Mouse (Mus musculus) hindbrain, embryonic 12.5 days (tissue): ENCODE measurements around the gene Spata32. TPM values are rescaled to one million over a fixed set of nuclear protein-coding genes. Genes with fewer than 3 reads are reported as not detected.

ENCODE experiments used
- ATAC-seq: fragments of 200-750 bp; cut with Nextera tagmentation; 2 replicates; pipeline ENCODE4 v1.8.0; 2017; ENCODE audit warnings: moderate TSS enrichment; ENCODE audit not compliant: low FRiP score
- H3K27ac ChIP-seq: fragments of 300-500 bp; sonication (generic); 2 replicates; pipeline ENCODE4 v1.5.1; 2016; ENCODE audit warnings: mild to moderate bottlenecking
- H3K27me3 ChIP-seq: fragments of 300-500 bp; sonication (generic); 2 replicates; pipeline ENCODE4 v1.6.1; 2016; ENCODE audit warnings: mild to moderate bottlenecking
- H3K36me3 ChIP-seq: fragments of 300-500 bp; sonication (generic); 2 replicates; pipeline ENCODE4 v1.6.1; 2016; ENCODE audit warnings: mild to moderate bottlenecking
- H3K4me1 ChIP-seq: fragments of 300-500 bp; sonication (generic); 2 replicates; pipeline ENCODE4 v1.6.1; 2016
- H3K4me2 ChIP-seq: fragments of 300-500 bp; sonication (generic); replicated peaks from 2 replicates; pipeline ENCODE4 v1.6.1; 2016; ENCODE audit warnings: mild to moderate bottlenecking
- H3K4me3 ChIP-seq: fragments of 300-500 bp; sonication (generic); 2 replicates; pipeline ENCODE4 v1.5.1; 2016; ENCODE audit warnings: mild to moderate bottlenecking
- H3K9ac ChIP-seq: fragments of 300-500 bp; sonication (generic); 2 replicates; pipeline ENCODE4 v1.6.1; 2016; ENCODE audit warnings: mild to moderate bottlenecking, moderate library complexity
- H3K9me3 ChIP-seq: fragments of 300-500 bp; sonication (generic); replicated peaks from 2 replicates; pipeline ENCODE4 v1.6.1; 2016; ENCODE audit warnings: mild to moderate bottlenecking
- WGBS: fragments of 180-500 bp; shearing (Covaris S2); methylation state at CpG from one replicate; pipeline ENCODE4 v1.1.7; 2016; 5-methylcytosine and 5-hydroxymethylcytosine counted together
- polyA plus RNA-seq: library from polyadenylated mRNA; unstranded; fragments of >200 nt; fragmentation: Nextera tagmentation; extraction: Ambion mirVana; gene quantifications from 2 replicates; pipeline ENCODE4 v1.2.1, GENCODE M21; 2016

Spata32 gene
- polyA plus RNA-seq, 1 experiment from 2014 or later, result not detected

DNA sequence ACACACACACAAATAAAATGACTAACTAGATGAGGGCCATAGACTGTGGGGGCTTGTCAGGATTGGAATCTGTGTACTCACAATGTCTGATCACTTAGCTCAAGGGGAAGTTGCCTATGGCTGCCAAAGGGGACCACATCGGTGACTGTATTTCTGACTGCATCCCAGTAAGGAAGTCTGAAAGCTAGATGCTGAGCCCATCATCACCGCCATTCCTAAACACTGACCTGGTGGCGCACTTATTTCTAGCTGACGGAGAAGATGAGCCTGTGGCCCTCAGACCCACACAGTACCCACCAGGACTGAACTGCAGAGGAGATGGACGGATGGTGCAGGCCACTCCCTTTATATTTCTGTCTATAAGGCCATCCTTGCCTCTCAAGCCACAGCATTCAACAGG is 41.8 kb upstream of the Spata32 start:
- H3K4me1 ChIP-seq, result peaks cover 27% of the 10 kb centered on the region
- 92% methylated on average over 5 of the region's 5 CpGs for WGBS
- ATAC-seq, result no peak
- no peaks in the 10 kb centered on the region for H3K36me3 ChIP-seq
- H3K27me3 ChIP-seq, result no peaks in the 10 kb centered on the region
- H3K4me2 ChIP-seq, result no peak overlapping the region
- H3K9ac ChIP-seq, result no peak overlapping the region
- no peaks in the 10 kb centered on the region for H3K9me3 ChIP-seq
- H3K4me3 ChIP-seq, result no peak overlapping the region
- H3K27ac ChIP-seq, result no peak overlapping the region

DNA sequence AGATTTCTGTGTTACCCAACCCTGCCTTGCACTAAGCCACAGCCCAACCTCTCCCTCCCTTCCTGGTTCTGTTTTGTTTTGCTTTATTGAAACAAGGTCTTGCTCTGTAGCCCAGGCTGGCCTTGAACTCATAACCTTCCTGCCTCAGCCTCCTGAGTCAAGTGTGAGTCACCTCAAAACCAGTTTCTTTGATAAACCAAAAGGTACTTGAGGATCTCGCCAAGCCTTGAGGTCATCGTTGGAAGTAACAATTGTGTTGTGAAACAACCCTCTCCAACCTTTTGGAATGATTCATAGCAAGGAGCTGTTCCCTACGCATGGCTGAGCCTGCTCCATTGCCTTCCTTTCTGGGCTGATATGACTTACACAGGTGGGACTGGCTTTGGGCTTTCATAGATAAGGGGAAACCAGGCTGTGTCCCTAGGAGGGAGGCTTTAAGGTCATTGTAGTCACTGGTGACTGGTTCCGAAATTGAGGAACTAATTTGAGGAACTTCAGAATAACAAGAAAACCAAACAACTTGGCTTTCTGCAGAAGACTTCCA is 39.8 kb upstream of the Spata32 start:
- Histone ChIP-seq H3K4me1 (peaks cover 9% of the 10 kb centered on the region), H3K9ac (no peak overlapping the region), H3K27ac (no peak overlapping the region), H3K4me3 (no peak overlapping the region), H3K36me3 (no peaks in the 10 kb centered on the region), H3K4me2 (no peak overlapping the region), H3K9me3 (no peaks in the 10 kb centered on the region), H3K27me3 (no peaks in the 10 kb centered on the region)
- WGBS, result 93% methylated on average over 4 of the region's 4 CpGs
- no peak for ATAC-seq

DNA sequence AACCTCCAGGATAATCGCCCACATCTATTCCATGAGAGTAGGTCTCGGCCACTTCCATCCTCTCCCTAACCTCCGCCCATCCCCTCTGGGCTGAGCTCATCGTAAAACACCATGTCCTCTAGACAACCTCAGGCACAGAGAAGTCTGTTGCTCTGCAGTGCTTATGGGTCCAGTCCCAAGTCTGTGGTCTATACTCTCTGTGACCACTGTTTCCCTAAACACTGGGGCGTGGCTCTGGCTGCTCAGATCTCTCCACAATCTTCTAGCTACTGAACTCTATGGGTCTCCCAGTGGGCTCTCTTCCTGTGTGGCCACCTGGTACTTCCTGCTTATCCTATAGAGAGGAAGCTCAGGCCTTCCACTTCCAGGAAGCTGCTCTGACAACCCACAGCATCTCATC is 35.4 kb upstream of the Spata32 start:
- no peak overlapping the region for H3K4me2 ChIP-seq
- no peaks in the 10 kb centered on the region for H3K27me3 ChIP-seq
- no peaks in the 10 kb centered on the region for H3K36me3 ChIP-seq
- no peak overlapping the region for H3K4me3 ChIP-seq
- H3K4me1 ChIP-seq, result peaks cover 7% of the 10 kb centered on the region; the same call in 1 of the 2 replicates
- H3K9ac ChIP-seq, result no peak overlapping the region
- no peak for ATAC-seq
- H3K27ac ChIP-seq, result no peak overlapping the region
- WGBS, result 92% methylated on average over 5 of the region's 5 CpGs
- no peaks in the 10 kb centered on the region for H3K9me3 ChIP-seq

DNA sequence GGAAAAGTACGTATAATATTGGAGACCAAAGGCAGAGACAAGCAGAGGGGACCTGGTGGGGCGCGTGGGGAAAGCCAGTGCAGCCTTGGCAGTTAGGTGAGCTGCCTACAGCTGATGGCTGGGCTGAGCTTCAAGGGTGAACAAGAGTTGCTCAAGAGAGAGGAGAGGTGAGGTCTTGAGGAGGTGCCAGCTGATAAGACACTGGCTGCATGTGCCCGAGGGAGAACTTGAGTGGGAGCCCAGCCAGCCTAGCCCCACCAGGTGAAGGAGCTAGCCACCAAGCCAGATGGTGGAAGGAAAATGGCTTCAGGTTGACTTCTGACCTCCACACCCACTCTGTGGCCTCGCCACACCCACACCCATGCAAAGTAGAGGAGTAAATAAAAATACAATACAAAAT is 34.1 kb upstream of the Spata32 start:
- H3K9me3 ChIP-seq, result no peaks in the 10 kb centered on the region
- H3K27ac ChIP-seq, result no peak overlapping the region
- H3K27me3 ChIP-seq, result no peaks in the 10 kb centered on the region
- H3K4me2 ChIP-seq, result no peak overlapping the region
- H3K4me3 ChIP-seq, result no peak overlapping the region
- no peaks in the 10 kb centered on the region for H3K36me3 ChIP-seq
- 93% methylated on average over 5 of the region's 5 CpGs for WGBS
- no peak for ATAC-seq
- peaks cover 15% of the 10 kb centered on the region for H3K4me1 ChIP-seq
- H3K9ac ChIP-seq, result no peak overlapping the region

DNA sequence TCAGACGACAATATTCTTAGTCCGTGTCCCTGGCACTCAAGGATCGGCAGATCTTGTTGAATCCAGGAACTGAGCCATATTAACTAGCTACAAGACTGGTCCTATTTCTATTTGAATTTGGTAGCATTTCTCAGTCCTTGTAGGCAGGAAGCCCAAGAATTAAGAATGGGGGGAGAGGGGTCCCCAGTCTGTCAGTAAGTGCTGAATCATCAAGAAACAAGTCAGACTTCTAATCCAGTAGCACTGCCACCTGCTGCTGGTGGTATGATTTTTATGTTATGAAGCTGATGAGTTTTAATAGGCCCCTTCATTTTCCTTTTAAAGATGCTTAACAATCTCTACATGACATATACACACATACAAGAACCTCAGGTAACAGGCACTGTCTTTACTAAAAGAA is 32.1 kb upstream of the Spata32 start:
- Histone ChIP-seq H3K4me2 (no peak overlapping the region), H3K9me3 (no peaks in the 10 kb centered on the region), H3K9ac (no peak overlapping the region), H3K4me1 (peaks cover 29% of the 10 kb centered on the region), H3K36me3 (no peaks in the 10 kb centered on the region), H3K27me3 (no peaks in the 10 kb centered on the region), H3K27ac (no peak overlapping the region), H3K4me3 (no peak overlapping the region)
- WGBS, result 97% methylated on average over 3 of the region's 3 CpGs
- ATAC-seq, result no peak

DNA sequence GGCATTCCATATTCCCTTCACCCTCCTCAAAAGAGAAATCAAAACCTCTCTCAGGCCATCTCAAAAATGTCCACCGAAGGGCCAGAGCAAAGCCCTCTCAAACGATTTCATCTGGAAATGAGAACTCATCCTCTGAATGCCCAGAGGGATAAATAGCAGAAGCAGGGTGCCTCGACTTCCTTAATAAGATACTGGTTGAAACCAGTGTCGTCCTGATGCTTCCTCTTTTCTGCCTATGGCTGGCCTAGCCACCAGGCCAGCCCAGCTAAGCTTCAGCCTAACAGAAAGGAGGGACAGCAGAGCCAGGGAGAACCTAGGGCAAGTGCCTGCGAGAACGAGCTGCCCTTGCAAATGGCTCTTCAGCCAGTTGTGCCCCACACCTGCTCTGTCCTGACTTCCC is 31.3 kb upstream of the Spata32 start:
- Histone ChIP-seq H3K4me2 (no peak overlapping the region), H3K9me3 (no peaks in the 10 kb centered on the region), H3K4me1 (peaks cover 34% of the 10 kb centered on the region), H3K9ac (no peak overlapping the region), H3K27me3 (no peaks in the 10 kb centered on the region), H3K27ac (no peak overlapping the region), H3K36me3 (no peaks in the 10 kb centered on the region), H3K4me3 (no peak overlapping the region)
- 74% methylated on average over 6 of the region's 6 CpGs for WGBS
- no peak for ATAC-seq

DNA sequence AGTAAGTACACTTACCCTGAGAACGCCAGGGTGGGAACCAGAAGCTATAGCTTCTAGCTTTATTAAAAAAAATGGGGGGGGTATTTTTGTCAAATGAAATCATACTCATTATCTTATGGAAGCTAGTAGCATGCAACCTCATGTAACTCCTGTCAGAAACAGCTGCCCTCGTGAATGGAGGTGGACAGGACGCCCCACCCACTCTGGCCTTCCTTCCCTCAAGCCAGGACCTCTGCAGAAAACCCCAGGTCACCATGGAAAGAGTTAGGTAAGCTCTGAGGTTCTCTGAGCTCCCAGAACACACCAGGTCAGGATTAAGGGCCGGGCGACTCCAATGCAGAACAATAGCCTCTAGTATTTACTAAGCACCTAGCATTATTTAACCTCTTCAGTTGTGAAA is 30.6 kb upstream of the Spata32 start:
- WGBS, result 67% methylated on average over 5 of the region's 5 CpGs
- Histone ChIP-seq H3K4me2 (no peak overlapping the region), H3K4me1 (peaks cover 35% of the 10 kb centered on the region), H3K36me3 (no peaks in the 10 kb centered on the region), H3K4me3 (no peak overlapping the region), H3K9ac (no peak overlapping the region), H3K27me3 (no peaks in the 10 kb centered on the region), H3K9me3 (no peaks in the 10 kb centered on the region), H3K27ac (no peak overlapping the region)
- no peak for ATAC-seq

DNA sequence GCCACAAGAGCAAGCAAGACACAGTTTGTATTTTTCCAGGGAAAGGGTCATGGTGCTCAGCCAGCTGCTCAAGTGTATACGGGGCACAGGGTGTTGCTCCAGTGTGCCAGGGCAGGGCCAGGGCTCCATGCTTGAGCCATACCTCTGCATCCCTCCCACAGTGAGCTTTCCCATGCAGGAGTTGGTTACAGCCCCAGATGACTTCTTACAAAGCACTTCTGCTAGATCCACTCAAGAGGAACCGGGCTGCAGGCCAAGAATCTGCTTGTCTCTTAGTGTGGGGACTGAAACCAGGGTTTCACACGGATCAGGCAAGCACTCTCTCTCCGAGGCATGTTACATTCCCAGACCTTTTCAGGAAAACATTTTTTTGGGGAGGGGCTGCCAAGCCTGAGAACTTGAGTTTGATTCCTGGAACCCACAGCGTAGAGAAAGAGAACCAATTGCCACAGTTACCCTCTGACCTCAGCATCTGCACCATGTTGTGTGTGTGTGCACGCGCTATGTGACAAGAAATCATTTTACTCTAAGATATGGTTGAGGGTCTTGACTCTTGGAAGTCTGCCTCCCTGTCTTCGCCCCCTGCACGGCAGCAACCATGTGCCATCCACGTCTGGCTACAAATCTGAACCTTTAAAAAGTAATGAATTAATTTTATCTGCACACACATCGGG is 29.4 kb upstream of the Spata32 start:
- Histone ChIP-seq H3K4me3 (no peak overlapping the region), H3K9ac (no peak overlapping the region), H3K4me2 (no peak overlapping the region), H3K27me3 (no peaks in the 10 kb centered on the region), H3K4me1 (peaks cover 35% of the 10 kb centered on the region), H3K36me3 (no peaks in the 10 kb centered on the region), H3K27ac (peak overlapping the region; percentile 44), H3K9me3 (no peaks in the 10 kb centered on the region)
- ATAC-seq, result peak; percentile 35; the same call in 1 of the 2 replicates
- WGBS, result 78% methylated on average over 11 of the region's 11 CpGs

DNA sequence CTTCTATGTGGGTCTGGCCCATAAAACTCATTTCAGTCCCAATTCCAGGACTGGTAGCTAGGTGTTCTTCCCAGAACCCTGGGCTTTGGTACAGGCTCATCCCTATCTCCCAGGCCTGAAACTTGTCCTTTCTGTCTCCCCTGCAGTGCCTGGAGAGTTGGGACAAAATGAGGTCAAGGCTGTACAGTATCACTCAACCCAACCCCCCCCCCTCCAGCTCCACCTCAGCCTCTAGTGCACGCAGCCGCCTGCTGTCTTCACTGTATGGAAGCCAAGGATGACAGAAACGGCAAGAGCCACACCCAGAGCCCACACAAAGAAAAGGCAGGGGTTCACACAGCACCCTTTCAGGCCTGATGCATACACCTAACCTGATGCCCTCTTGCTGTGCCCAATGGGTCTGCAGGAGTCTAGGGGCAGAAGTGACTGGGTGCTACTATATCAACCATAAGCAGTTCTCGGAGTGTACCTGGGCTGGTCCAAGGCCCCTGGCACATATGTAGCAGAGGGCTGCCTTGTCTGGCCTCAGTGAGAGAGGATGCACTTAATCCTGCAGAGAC is 28.6 kb upstream of the Spata32 start:
- Histone ChIP-seq H3K36me3 (no peaks in the 10 kb centered on the region), H3K9ac (no peak overlapping the region), H3K9me3 (no peaks in the 10 kb centered on the region), H3K4me2 (no peak overlapping the region), H3K27me3 (no peaks in the 10 kb centered on the region), H3K27ac (no peak overlapping the region), H3K4me1 (peaks cover 35% of the 10 kb centered on the region), H3K4me3 (no peak overlapping the region)
- no peak for ATAC-seq
- WGBS, result 79% methylated on average over 4 of the region's 4 CpGs

DNA sequence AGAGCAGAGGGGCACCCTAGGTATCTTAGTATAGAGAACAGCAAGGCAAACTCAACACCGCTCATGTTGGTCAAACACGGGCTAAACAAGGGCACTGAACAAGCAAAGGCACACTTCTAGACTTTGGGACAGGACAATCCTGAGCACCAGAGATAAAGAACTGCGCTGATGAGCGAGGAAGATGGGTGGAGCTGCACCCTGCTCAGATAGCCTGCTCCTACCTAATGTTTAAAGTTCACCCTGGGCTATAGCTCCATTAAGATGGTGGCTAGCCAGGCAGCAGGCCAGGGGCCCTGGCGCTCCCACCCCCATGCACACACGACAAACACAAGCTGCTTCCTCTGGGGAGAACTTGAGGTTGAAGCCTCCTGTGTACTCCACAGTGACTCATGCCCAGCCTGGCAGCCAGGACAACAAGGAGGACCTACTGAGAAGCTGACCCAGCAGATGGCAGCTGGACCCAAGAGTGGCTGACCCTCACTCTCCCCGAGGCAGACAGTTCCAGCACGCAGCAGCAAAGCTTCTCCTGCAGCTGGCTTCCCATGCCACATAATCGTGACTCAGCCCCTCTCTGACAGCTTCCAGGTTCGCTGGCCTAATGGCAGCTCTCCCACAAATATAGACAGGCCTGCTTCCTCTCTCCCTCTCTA is 28.0 kb upstream of the Spata32 start:
- Histone ChIP-seq H3K27me3 (no peaks in the 10 kb centered on the region), H3K4me3 (no peak overlapping the region), H3K9me3 (no peaks in the 10 kb centered on the region), H3K4me1 (peaks cover 35% of the 10 kb centered on the region), H3K4me2 (no peak overlapping the region), H3K9ac (no peak overlapping the region), H3K27ac (no peak overlapping the region), H3K36me3 (no peaks in the 10 kb centered on the region)
- WGBS, result 80% methylated on average over 10 of the region's 10 CpGs
- no peak for ATAC-seq

DNA sequence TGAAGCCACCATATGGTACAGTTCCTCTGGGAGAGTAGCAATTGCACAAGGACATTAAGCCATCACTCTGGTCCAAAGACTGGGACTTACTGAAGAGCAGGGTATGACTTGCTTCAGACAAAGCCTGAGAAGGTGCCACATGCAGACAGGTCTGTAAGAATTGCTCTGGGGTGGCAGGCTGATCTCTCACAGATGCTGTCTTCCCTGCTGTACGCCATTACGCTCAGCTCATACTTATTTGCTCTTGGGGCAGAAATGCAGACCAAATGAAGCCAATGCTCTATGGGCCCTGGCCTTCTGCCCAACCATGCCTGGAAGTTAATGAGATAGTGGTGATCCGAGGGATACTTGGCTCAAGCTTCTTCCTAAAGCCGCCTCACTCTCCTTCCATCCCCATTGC is 26.6 kb upstream of the Spata32 start:
- peaks cover 6% of the 10 kb centered on the region; the same call in 1 of the 2 replicates for H3K36me3 ChIP-seq
- H3K9me3 ChIP-seq, result no peaks in the 10 kb centered on the region
- H3K27ac ChIP-seq, result 0 out of 2 replicates have a peak overlapping the region, but pooled peaks have one; percentile 25
- no peak overlapping the region for H3K4me2 ChIP-seq
- H3K9ac ChIP-seq, result no peak overlapping the region
- ATAC-seq, result no peak
- WGBS, result 95% methylated on average over 4 of the region's 4 CpGs
- peaks cover 35% of the 10 kb centered on the region for H3K4me1 ChIP-seq
- H3K4me3 ChIP-seq, result no peak overlapping the region
- H3K27me3 ChIP-seq, result no peaks in the 10 kb centered on the region

DNA sequence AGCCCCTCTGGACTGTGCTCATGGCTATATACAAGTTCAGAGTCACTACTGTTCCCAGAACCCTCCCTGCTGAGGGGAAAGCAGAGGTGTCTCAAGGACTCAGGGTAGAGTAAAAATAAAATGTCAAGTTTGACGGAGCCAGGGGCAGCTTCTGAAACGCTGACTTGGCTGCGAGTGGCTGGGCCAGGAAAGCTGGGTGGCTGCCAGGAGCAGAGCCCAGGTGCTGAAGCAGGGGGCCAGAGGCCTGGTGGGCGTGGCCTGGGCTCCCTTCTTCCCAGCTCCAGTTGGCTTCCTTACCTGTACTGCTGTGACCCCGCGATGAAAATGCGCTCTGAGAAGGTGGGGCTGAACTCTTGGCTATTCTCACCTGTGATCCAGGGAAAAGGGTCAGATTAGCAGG is 22.5 kb upstream of the Spata32 start:
- H3K4me2 ChIP-seq, result no peak overlapping the region
- no peaks in the 10 kb centered on the region for H3K9me3 ChIP-seq
- ATAC-seq, result no peak
- no peak overlapping the region for H3K27ac ChIP-seq
- H3K9ac ChIP-seq, result no peak overlapping the region
- H3K4me1 ChIP-seq, result peaks cover 7% of the 10 kb centered on the region; the same call in 1 of the 2 replicates
- H3K36me3 ChIP-seq, result peaks cover 44% of the 10 kb centered on the region
- no peak overlapping the region for H3K4me3 ChIP-seq
- WGBS, result 53% methylated on average over 7 of the region's 7 CpGs
- H3K27me3 ChIP-seq, result no peaks in the 10 kb centered on the region
